In genomic region chrX:151046321-151046720, GRCm38 (mm10) we compare ENCODE assay signal across 9 mouse cellular contexts. TPM values are rescaled to one million over a fixed set of nuclear protein-coding genes. Genes with fewer than 3 reads are reported as not detected.
A peak's percentile ranks its signal among the peaks of the same experiment; 100 is the strongest.
DNase-seq lines count a peak whose midpoint lies in the region; ATAC-seq lines count a peak whose summit lies in the region.
"Had no signal": no experiment of that assay in that cellular context is flagged by ENCODE, and none has a peak within 500 bp of the region (broad histone marks: within the 10 kb centered on the region; RNA-seq: fewer than 3 reads in every experiment).

No protein-coding gene starts in this region.

- ATAC-seq in intestine, embryonic 15.5 days, result no peak
- no peak; the same call in 1 of the 2 replicates for ATAC-seq in neural tube, embryonic 12.5 days (ENCODE audit: low FRiP score, low read depth)

- H3K36me3 ChIP-seq in forebrain, embryonic 10.5 days (replicated peaks), result peaks cover 9% of the 10 kb centered on the region
- no peaks in the 10 kb centered on the region for H3K36me3 ChIP-seq in intestine, embryonic 15.5 days
- no peaks in the 10 kb centered on the region for H3K36me3 ChIP-seq in neural tube, embryonic 12.5 days

- H3K4me2 ChIP-seq in intestine, embryonic 15.5 days (replicated peaks), result peak overlapping the region; percentile 63
- H3K4me2 ChIP-seq in neural tube, embryonic 12.5 days (replicated peaks), result peak overlapping the region; percentile 68

- H3K9me3 ChIP-seq in forebrain, embryonic 10.5 days, result 0 out of 2 replicates have a peak, but pooled peaks cover 2% of the 10 kb centered on the region
- no peaks in the 10 kb centered on the region for H3K9me3 ChIP-seq in intestine, embryonic 15.5 days
- no peaks in the 10 kb centered on the region for H3K9me3 ChIP-seq in neural tube, embryonic 12.5 days

- H3K4me1 ChIP-seq in forebrain, embryonic 10.5 days, result peaks cover 29% of the 10 kb centered on the region
- H3K4me1 ChIP-seq in intestine, embryonic 15.5 days (replicated peaks), result 0 out of 2 replicates have a peak, but pooled peaks cover 2% of the 10 kb centered on the region
- H3K4me1 ChIP-seq in neural tube, embryonic 12.5 days, result peaks cover 15% of the 10 kb centered on the region

- peak; percentile 20 for DNase-seq in left cerebral cortex, postnatal 4 days
- DNase-seq in left cerebral cortex, adult 8-10 months (ENCODE audit: low spot score in 2 of 2), result no peak
- DNase-seq in forebrain, embryonic 10.5 days (ENCODE audit: extremely low spot score, low spot score), result no peak
- no peak for DNase-seq in spleen, postnatal 14 days (ENCODE audit: low spot score in 2 of 2)
- DNase-seq in B cell, adult 2 months, result no peak
- DNase-seq in left cerebral cortex, postnatal 36 days (ENCODE audit: low spot score in 2 of 2), result no peak

- WGBS in forebrain, embryonic 10.5 days, result 55% methylated on average over 11 of the region's 11 CpGs
- WGBS in intestine, embryonic 15.5 days, result 41% methylated on average over 11 of the region's 11 CpGs
- WGBS in neural tube, embryonic 12.5 days, result 43% methylated on average over 11 of the region's 11 CpGs

- H3K4me3 ChIP-seq in forebrain, embryonic 10.5 days, result peak overlapping the region; percentile 74
- peak overlapping the region; percentile 61 for H3K4me3 ChIP-seq in intestine, embryonic 15.5 days (replicated peaks)
- H3K4me3 ChIP-seq in neural tube, embryonic 12.5 days, result peak overlapping the region; percentile 66

- peak overlapping the region; percentile 94 for H3K27ac ChIP-seq in forebrain, embryonic 10.5 days
- H3K27ac ChIP-seq in intestine, embryonic 15.5 days, result peak overlapping the region; percentile 87
- H3K27ac ChIP-seq in neural tube, embryonic 12.5 days, result no peak overlapping the region

- H3K27me3 ChIP-seq in forebrain, embryonic 10.5 days (ENCODE audit: poor library complexity, severe bottlenecking), result peaks cover 26% of the 10 kb centered on the region; the same call in 1 of the 2 replicates
- H3K27me3 ChIP-seq in intestine, embryonic 15.5 days (replicated peaks), result no peaks in the 10 kb centered on the region
- H3K27me3 ChIP-seq in neural tube, embryonic 12.5 days (replicated peaks), result no peaks in the 10 kb centered on the region

- no peak overlapping the region; the same call in 1 of the 2 replicates for H3K9ac ChIP-seq in intestine, embryonic 15.5 days
- no peak overlapping the region for H3K9ac ChIP-seq in neural tube, embryonic 12.5 days

- intact Hi-C loops in left cerebral cortex, postnatal 4 days (cut with DNase I), result no loop called here
- intact Hi-C loops in left cerebral cortex, postnatal 36 days (cut with DNase I), result no loop called here

RNA-seq across cellular contexts. Expression of gene Fgd1, which starts 0.4 kb away (rescaled TPM):
- 10 to 100 TPM; 49.3 to 51.2 TPM for total RNA-seq in left cerebral cortex, postnatal 4 days (2021)
- 10 to 100 TPM; 15.6 to 18.7 (median 16.9) TPM for total RNA-seq in left cerebral cortex, adult 8-10 months (2022)
- 11.5 and 13.2 TPM in 2 replicates for polyA plus RNA-seq in forebrain, embryonic 10.5 days (2016; fragmentation: Nextera tagmentation; extraction: Ambion mirVana)
- 6.8 and 7.1 TPM in 2 replicates for polyA plus RNA-seq in intestine, embryonic 15.5 days (2015; fragmentation: Nextera tagmentation; extraction: Ambion mirVana)
- polyA plus RNA-seq in neural tube, embryonic 12.5 days (2016; fragmentation: Nextera tagmentation; extraction: Ambion mirVana), result 12.8 and 12.9 TPM in 2 replicates
- 10 to 100 TPM; 17.8 to 18.4 TPM for total RNA-seq in left cerebral cortex, postnatal 36 days (2021)
- total RNA-seq: neutrophil, adult 5-6 weeks had no signal

RNA-seq across cellular contexts. Expression of gene Gnl3l, which starts 29.2 kb away (rescaled TPM):
- total RNA-seq in left cerebral cortex, postnatal 4 days (2021), result 100 to 1,000 TPM; 174 to 191 TPM
- 100 to 1,000 TPM; 204 to 216 (median 206) TPM for total RNA-seq in left cerebral cortex, adult 8-10 months (2022)
- 41.8 and 44.3 TPM in 2 replicates for polyA plus RNA-seq in forebrain, embryonic 10.5 days (2016; fragmentation: Nextera tagmentation; extraction: Ambion mirVana)
- polyA plus RNA-seq in intestine, embryonic 15.5 days (2015; fragmentation: Nextera tagmentation; extraction: Ambion mirVana), result 26.2 and 28.0 TPM in 2 replicates
- polyA plus RNA-seq in neural tube, embryonic 12.5 days (2016; fragmentation: Nextera tagmentation; extraction: Ambion mirVana), result 59.1 and 61.1 TPM in 2 replicates
- 100 to 1,000 TPM; 201 TPM for total RNA-seq in left cerebral cortex, postnatal 36 days (2021)

RNA-seq across cellular contexts. Expression of gene Tsr2, which starts 50.0 kb away (rescaled TPM):
- 10 to 100 TPM; 36.7 to 38.7 TPM for total RNA-seq in left cerebral cortex, postnatal 4 days (2021)
- 100 to 1,000 TPM in 1 of 4 experiments, 10 to 100 TPM in 3; 85.8 to 104 (median 93.2) TPM for total RNA-seq in left cerebral cortex, adult 8-10 months (2022)
- polyA plus RNA-seq in forebrain, embryonic 10.5 days (2016; fragmentation: Nextera tagmentation; extraction: Ambion mirVana), result 64.6 and 65.2 TPM in 2 replicates
- 29.9 and 32.7 TPM in 2 replicates for polyA plus RNA-seq in intestine, embryonic 15.5 days (2015; fragmentation: Nextera tagmentation; extraction: Ambion mirVana)
- 36.1 and 37.0 TPM in 2 replicates for polyA plus RNA-seq in neural tube, embryonic 12.5 days (2016; fragmentation: Nextera tagmentation; extraction: Ambion mirVana)
- total RNA-seq in left cerebral cortex, postnatal 36 days (2021), result 10 to 100 TPM; 72.6 to 75.3 TPM
